Mouse (Mus musculus) CH12.LX (cell line): Measurements from ENCODE around the gene Rundc3a. TPM values are rescaled to one million over a fixed set of nuclear protein-coding genes. Genes with fewer than 3 reads are reported as not detected.

ENCODE experiments used
- DNase-seq: peaks from one replicate; pipeline ENCODE4 v3.0.0-alpha.2; 2013; ENCODE audit errors: extremely low read depth
- H3K27ac ChIP-seq: 2 replicates; pipeline ENCODE4 v1.5.1; 2012; ENCODE audit warnings: low read depth, mild to moderate bottlenecking, control low read depth, moderate library complexity; ENCODE audit not compliant: insufficient read depth
- H3K27me3 ChIP-seq: replicated peaks from 2 replicates; pipeline ENCODE3; 2012; ENCODE audit warnings: inconsistent platforms
- H3K36me3 ChIP-seq, 2 experiments: replicated peaks in 1 of 2; 2 replicates each; pipeline versions ENCODE3 to v1.6.1; 2012; ENCODE audit warnings: inconsistent platforms in 1 of 2, low read length in 1 of 2, mild to moderate bottlenecking in 1 of 2, mixed read lengths in 1 of 2, moderate library complexity in 1 of 2; ENCODE audit not compliant: control insufficient read depth in 1 of 2, insufficient read depth in 1 of 2
- H3K4me1 ChIP-seq, 2 experiments: 2 replicates each; pipeline ENCODE4 v1.6.1; 2012; ENCODE audit warnings: inconsistent platforms in 1 of 2, moderate library complexity in 1 of 2; ENCODE audit not compliant: insufficient read depth in 2 of 2, control insufficient read depth in 1 of 2
- H3K4me2 ChIP-seq: 2 replicates; pipeline ENCODE4 v1.6.1; 2012; ENCODE audit warnings: low read depth, mild to moderate bottlenecking, control low read depth; ENCODE audit not compliant: poor library complexity, insufficient read depth, severe bottlenecking
- H3K4me3 ChIP-seq, 3 experiments: fragments of 150-350 bp in 1 of 3; sonication (generic) in 1 of 3; replicated peaks in 1 of 3; 2 replicates each; pipeline versions ENCODE3 to v1.5.1; 2011 to 2012; ENCODE audit warnings: low read depth in 2 of 3, low read length in 2 of 3, mild to moderate bottlenecking in 2 of 3, moderate library complexity in 2 of 3, control low read depth in 1 of 3, improper control_type of control experiment in 1 of 3, inconsistent platforms in 1 of 3, mixed read lengths in 1 of 3; ENCODE audit not compliant: poor library complexity in 1 of 3
- H3K79me2 ChIP-seq: replicated peaks from 2 replicates; pipeline ENCODE4 v1.6.1; 2012; ENCODE audit warnings: mild to moderate bottlenecking, moderate library complexity; ENCODE audit not compliant: control insufficient read depth, poor library complexity, insufficient read depth, severe bottlenecking; ENCODE audit errors: extremely low read depth
- H3K9ac ChIP-seq: 2 replicates; pipeline ENCODE4 v1.6.1; 2012; ENCODE audit warnings: low read depth, mild to moderate bottlenecking, control low read depth, moderate library complexity; ENCODE audit not compliant: insufficient read depth
- H3K9me3 ChIP-seq: replicated peaks from 2 replicates; pipeline ENCODE3; 2012; ENCODE audit warnings: low read length, inconsistent platforms, mixed read lengths
- BHLHE40 ChIP-seq: IDR thresholded peaks from 2 replicates; pipeline ENCODE4 v1.6.1; 2011; ENCODE audit warnings: mild to moderate bottlenecking, low read depth, low read length, improper control_type of control experiment
- CHD2 ChIP-seq: IDR thresholded peaks from 2 replicates; pipeline ENCODE4 v1.6.1; 2011; ENCODE audit warnings: low read length, improper control_type of control experiment
- CTCF ChIP-seq, 2 experiments: IDR thresholded peaks in 1 of 2; conservative IDR thresholded peaks in 1 of 2; 2 replicates each; pipeline ENCODE4 v1.5.1; 2011 to 2012; ENCODE audit warnings: low read depth in 2 of 2, low read length in 2 of 2, improper control_type of control experiment in 1 of 2, inconsistent platforms in 1 of 2, mild to moderate bottlenecking in 1 of 2, moderate library complexity in 1 of 2
- E2F4 ChIP-seq: IDR thresholded peaks from 2 replicates; pipeline ENCODE4 v1.6.1; 2011; ENCODE audit warnings: low read depth, low read length, improper control_type of control experiment; ENCODE audit not compliant: insufficient replicate concordance
- ELF1 ChIP-seq: IDR thresholded peaks from 2 replicates; pipeline ENCODE4 v1.6.1; 2014; ENCODE audit warnings: low read depth, mild to moderate bottlenecking, inconsistent platforms, low read length, improper control_type of control experiment
- ETS1 ChIP-seq: conservative IDR thresholded peaks from 2 replicates; pipeline ENCODE4 v1.6.1; 2012; ENCODE audit warnings: low read depth, mild to moderate bottlenecking, inconsistent platforms, low read length, improper control_type of control experiment, moderate library complexity
- GABPA ChIP-seq: IDR thresholded peaks from 2 replicates; pipeline ENCODE4 v1.6.1; 2012; ENCODE audit warnings: low read depth, low read length, improper control_type of control experiment, inconsistent platforms; ENCODE audit not compliant: insufficient replicate concordance
- JUND ChIP-seq: conservative IDR thresholded peaks from 2 replicates; pipeline ENCODE4 v1.6.1; 2011; ENCODE audit warnings: low read depth, low read length, improper control_type of control experiment
- KAT2A ChIP-seq: IDR thresholded peaks from 2 replicates; pipeline ENCODE4 v1.6.1; 2012; ENCODE audit warnings: low read length, improper control_type of control experiment, inconsistent platforms; ENCODE audit not compliant: insufficient replicate concordance
- MAFK ChIP-seq: IDR thresholded peaks from 2 replicates; pipeline ENCODE4 v1.6.1; 2011; ENCODE audit warnings: low read length, improper control_type of control experiment; ENCODE audit not compliant: insufficient replicate concordance
- MAX ChIP-seq: IDR thresholded peaks from 2 replicates; pipeline ENCODE4 v1.6.1; 2011; ENCODE audit warnings: low read length, improper control_type of control experiment
- MAZ ChIP-seq: IDR thresholded peaks from 2 replicates; pipeline ENCODE4 v1.6.1; 2012; ENCODE audit warnings: low read depth, mild to moderate bottlenecking, inconsistent platforms, low read length, improper control_type of control experiment, moderate library complexity
- MEF2A ChIP-seq: IDR thresholded peaks from 2 replicates; pipeline ENCODE4 v1.6.1; 2014; ENCODE audit warnings: low read depth, mild to moderate bottlenecking, inconsistent platforms, low read length, improper control_type of control experiment, borderline replicate concordance
- MXI1 ChIP-seq: IDR thresholded peaks from 2 replicates; pipeline ENCODE4 v1.6.1; 2011; ENCODE audit warnings: mild to moderate bottlenecking, low read depth, low read length, improper control_type of control experiment
- MYC ChIP-seq: IDR thresholded peaks from 2 replicates; pipeline ENCODE4 v1.6.1; 2011; ENCODE audit warnings: low read depth, mild to moderate bottlenecking, improper control_type of control experiment, low read length
- PAX5 ChIP-seq: IDR thresholded peaks from 2 replicates; pipeline ENCODE4 v1.6.1; 2012; ENCODE audit warnings: low read length, inconsistent platforms, mixed read lengths
- POLR2A ChIP-seq: IDR thresholded peaks from 2 replicates; pipeline ENCODE4 v1.6.1; 2011; ENCODE audit warnings: low read depth, mild to moderate bottlenecking, improper control_type of control experiment, low read length
- POLR2AphosphoS2 ChIP-seq: IDR thresholded peaks from 2 replicates; pipeline ENCODE4 v1.6.1; 2011; ENCODE audit warnings: low read depth, low read length, improper control_type of control experiment
- SMC3 ChIP-seq: IDR thresholded peaks from 2 replicates; pipeline ENCODE4 v1.6.1; 2011; ENCODE audit warnings: low read depth, low read length, improper control_type of control experiment
- TBP ChIP-seq: conservative IDR thresholded peaks from 2 replicates; pipeline ENCODE4 v1.6.1; 2011; ENCODE audit warnings: low read depth, low read length, improper control_type of control experiment
- TCF12 ChIP-seq: IDR thresholded peaks from 2 replicates; pipeline ENCODE4 v1.6.1; 2014; ENCODE audit warnings: low read depth, mild to moderate bottlenecking, inconsistent platforms, low read length, improper control_type of control experiment
- USF1 ChIP-seq: IDR thresholded peaks from 2 replicates; pipeline ENCODE4 v1.6.1; 2014; ENCODE audit warnings: low read depth, mild to moderate bottlenecking, inconsistent platforms, low read length, improper control_type of control experiment
- ZC3H11A ChIP-seq: IDR thresholded peaks from 2 replicates; pipeline ENCODE4 v1.6.1; 2012; ENCODE audit warnings: low read depth, mild to moderate bottlenecking, inconsistent platforms, low read length, improper control_type of control experiment
- ZMIZ1 ChIP-seq: IDR thresholded peaks from 2 replicates; pipeline ENCODE4 v1.6.1; 2012; ENCODE audit warnings: low read depth, mild to moderate bottlenecking, inconsistent platforms, low read length, improper control_type of control experiment
- dilution Hi-C: fragments of 300-500 bp; cut with MboI; formaldehyde crosslinking; loops from 2 replicates; pipeline ENCODE4 v1.14.3; 2020; ENCODE audit warnings: low sequenced_read_pairs; ENCODE audit not compliant: extremely low pct_unique_long_range_greater_than_20kb, extremely low pct_ligation_motif_present
- in situ Hi-C: fragments of 300-500 bp; cut with MboI; formaldehyde crosslinking; loops from 3 replicates; pipeline ENCODE4 v1.14.3; 2019; ENCODE audit warnings: low sequenced_read_pairs, low pct_ligation_motif_present, low pct_unique_long_range_greater_than_20kb, mixed read lengths
- polyA plus RNA-seq: library from polyadenylated mRNA; unstranded; fragments of >175 nt; gene quantifications from 2 replicates; pipeline ENCODE4 v1.2.1, GENCODE M21; 2012; ENCODE audit warnings: low read depth; ENCODE audit not compliant: insufficient read length
- total RNA-seq, 2 experiments: library from RNA; depleted of rRNA; stranded (reverse); fragments of 300-350 nt in 1 of 2; fragments of >200 nt in 1 of 2; gene quantifications; 2 replicates each; pipeline ENCODE4 v1.2.3; 2012 to 2014

The Rundc3a gene
- total and polyA plus RNA-seq, 3 experiments = 1.4 to 16.3 (median 3.3) TPM

GRCm38 (mm10) chr11:102349189-102349954 is 43.8 kb upstream of the Rundc3a start:
- dilution Hi-C loops = no loop called here
- in situ Hi-C loops = no loop called here
- Histone ChIP-seq H3K4me3 (no peak overlapping the region), H3K27me3 (peaks cover 82% of the 10 kb centered on the region), H3K9me3 (no peaks in the 10 kb centered on the region), H3K36me3 (no peaks in the 10 kb centered on the region), H3K4me1 (peaks cover 7 to 9% of the 10 kb centered on the region in 2 experiments), H3K4me2 (no peak overlapping the region), H3K27ac (no peak overlapping the region), H3K79me2 (no peaks in the 10 kb centered on the region), H3K9ac (no peak overlapping the region)
- TF ChIP-seq MAX (no peak), JUND (no peak), ZMIZ1 (no peak), BHLHE40 (no peak), USF1 (no peak), MYC (no peak), KAT2A (no peak), POLR2AphosphoS2 (no peak), ELF1 (no peak), CTCF (conservative IDR thresholded peaks at IDR 0.05 in 1 of 2, IDR thresholded peaks at IDR 0.05 in 1 of 2; ENCODE audit: low read depth in 2 of 2, low read length in 2 of 2) (no peak), GABPA (no peak), MAFK (no peak), MXI1 (no peak), TBP (no peak), ZC3H11A (no peak), E2F4 (no peak), MEF2A (no peak), POLR2A (no peak), ETS1 (no peak)
- no peak for DNase-seq

GRCm38 (mm10) chr11:102350416-102350815 is 42.8 kb upstream of the Rundc3a start:
- H3K79me2 ChIP-seq = no peaks in the 10 kb centered on the region
- dilution Hi-C loops (no loop called here), in situ Hi-C loops (no loop called here)
- no peak overlapping the region for H3K9ac ChIP-seq
- TF ChIP-seq MAFK (no peak), E2F4 (no peak), TCF12 (no peak), MAZ (no peak), PAX5 (no peak), BHLHE40 (no peak), SMC3 (no peak), CHD2 (no peak), ZC3H11A (no peak)
- no peak overlapping the region for H3K4me2 ChIP-seq
- H3K9me3 ChIP-seq = no peaks in the 10 kb centered on the region
- peaks cover 7 to 9% of the 10 kb centered on the region in 2 experiments for H3K4me1 ChIP-seq
- H3K27me3 ChIP-seq = peaks cover 79% of the 10 kb centered on the region
- no peaks in the 10 kb centered on the region for H3K36me3 ChIP-seq
- H3K4me3 ChIP-seq = no peak overlapping the region
- DNase-seq = no peak
- H3K27ac ChIP-seq = no peak overlapping the region
